Mouse (Mus musculus) midbrain, embryonic 13.5 days (tissue): Measurements from ENCODE around the gene Gorasp1. TPM values are rescaled to one million over a fixed set of nuclear protein-coding genes. Genes with fewer than 3 reads are reported as not detected.

Experiments used
- ATAC-seq: fragments of 200-750 bp; cut with Nextera tagmentation; 2 replicates; pipeline ENCODE4 v1.8.0; 2017; ENCODE audit warnings: mild to moderate bottlenecking, moderate TSS enrichment, moderate library complexity
- H3K27ac ChIP-seq: fragments of 300-500 bp; sonication (generic); 2 replicates; pipeline ENCODE4 v1.5.1; 2015; ENCODE audit warnings: inconsistent platforms, mild to moderate bottlenecking, moderate library complexity
- H3K27me3 ChIP-seq: fragments of 300-500 bp; sonication (generic); 2 replicates; pipeline ENCODE4 v1.6.1; 2015; ENCODE audit warnings: mild to moderate bottlenecking, inconsistent platforms
- H3K36me3 ChIP-seq: fragments of 300-500 bp; sonication (generic); 2 replicates; pipeline ENCODE4 v1.6.1; 2015; ENCODE audit warnings: mild to moderate bottlenecking, inconsistent platforms
- H3K4me1 ChIP-seq: fragments of 300-500 bp; sonication (generic); replicated peaks from 2 replicates; pipeline ENCODE4 v1.6.1; 2015; ENCODE audit warnings: inconsistent platforms
- H3K4me2 ChIP-seq: fragments of 300-500 bp; sonication (generic); replicated peaks from 2 replicates; pipeline ENCODE4 v1.6.1; 2015; ENCODE audit warnings: moderate library complexity, mild to moderate bottlenecking, inconsistent platforms
- H3K4me3 ChIP-seq: fragments of 300-500 bp; sonication (generic); replicated peaks from 2 replicates; pipeline ENCODE4 v1.5.1; 2015; ENCODE audit warnings: mild to moderate bottlenecking, inconsistent platforms
- H3K9ac ChIP-seq: fragments of 300-500 bp; sonication (generic); replicated peaks from 2 replicates; pipeline ENCODE4 v1.6.1; 2015; ENCODE audit warnings: mild to moderate bottlenecking, inconsistent platforms
- H3K9me3 ChIP-seq: fragments of 300-500 bp; sonication (generic); 2 replicates; pipeline ENCODE4 v1.6.1; 2016; ENCODE audit warnings: mild to moderate bottlenecking, inconsistent platforms
- WGBS: fragments of 180-500 bp; shearing (Covaris S2); methylation state at CpG from one replicate; pipeline ENCODE4 v1.1.7; 2015; 5-methylcytosine and 5-hydroxymethylcytosine counted together
- polyA plus RNA-seq: library from polyadenylated mRNA; unstranded; fragments of >200 nt; fragmentation: Nextera tagmentation; extraction: Ambion mirVana; gene quantifications from 2 replicates; pipeline ENCODE4 v1.2.1, GENCODE M21; 2015

The Gorasp1 gene
- polyA plus RNA-seq, 1 experiment from 2014 or later = 22.9 TPM

DNA sequence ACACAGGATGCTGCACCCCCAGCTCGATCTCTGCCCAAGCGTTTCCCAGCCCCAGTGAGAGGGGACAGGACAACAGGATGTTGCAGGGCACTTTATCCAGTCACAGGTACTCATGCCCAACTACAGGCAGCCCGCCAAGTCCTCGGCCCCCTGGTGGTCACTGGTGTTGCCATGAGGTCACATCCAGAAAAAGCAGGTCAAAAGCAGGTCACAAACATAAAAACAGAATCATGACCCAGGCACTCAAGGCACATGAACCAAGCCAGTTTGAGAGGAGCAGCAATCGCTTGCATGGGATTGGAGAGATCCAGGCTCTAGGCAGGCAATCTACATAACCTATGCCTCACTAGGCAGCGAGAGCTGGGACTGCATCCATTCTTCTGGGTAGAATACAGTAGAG lies 32.9 kb upstream of the Gorasp1 start:
- H3K27ac ChIP-seq = peak overlapping the region; percentile 21; the same call in 1 of the 2 replicates
- WGBS = 47% methylated on average over 6 of the region's 6 CpGs
- no peak overlapping the region for H3K4me3 ChIP-seq
- no peaks in the 10 kb centered on the region for H3K36me3 ChIP-seq
- H3K4me1 ChIP-seq = peaks cover 10% of the 10 kb centered on the region; the same call in 1 of the 2 replicates
- ATAC-seq = no peak; the same call in 1 of the 2 replicates
- H3K4me2 ChIP-seq = no peak overlapping the region
- H3K27me3 ChIP-seq = no peaks in the 10 kb centered on the region
- no peak overlapping the region for H3K9ac ChIP-seq
- no peaks in the 10 kb centered on the region for H3K9me3 ChIP-seq

DNA sequence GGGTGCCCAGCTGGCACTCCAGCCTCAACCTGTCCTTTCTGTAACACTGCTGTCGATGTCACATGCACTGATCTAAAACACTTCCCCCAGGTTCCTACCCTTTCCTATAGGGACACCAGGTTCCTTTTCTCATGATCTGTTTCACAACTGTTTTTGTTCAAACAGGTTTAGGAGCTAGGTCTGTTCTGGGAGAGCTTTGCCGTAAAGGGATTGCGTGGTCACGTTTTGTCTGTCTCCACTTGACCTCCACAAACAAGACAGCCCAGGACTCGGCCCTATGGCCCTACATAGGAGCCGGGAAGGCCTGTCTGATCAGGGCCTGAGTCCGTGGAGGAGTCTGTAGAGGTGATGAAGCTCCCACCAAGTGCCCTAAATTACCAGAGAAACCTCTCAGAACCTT lies 32.4 kb upstream of the Gorasp1 start:
- no peak for ATAC-seq
- WGBS = 78% methylated on average over 7 of the region's 7 CpGs
- Histone ChIP-seq H3K9ac (no peak overlapping the region), H3K4me3 (no peak overlapping the region), H3K27me3 (no peaks in the 10 kb centered on the region), H3K27ac (no peak overlapping the region), H3K36me3 (no peaks in the 10 kb centered on the region), H3K9me3 (no peaks in the 10 kb centered on the region), H3K4me1 (peaks cover 10% of the 10 kb centered on the region; the same call in 1 of the 2 replicates), H3K4me2 (no peak overlapping the region)

DNA sequence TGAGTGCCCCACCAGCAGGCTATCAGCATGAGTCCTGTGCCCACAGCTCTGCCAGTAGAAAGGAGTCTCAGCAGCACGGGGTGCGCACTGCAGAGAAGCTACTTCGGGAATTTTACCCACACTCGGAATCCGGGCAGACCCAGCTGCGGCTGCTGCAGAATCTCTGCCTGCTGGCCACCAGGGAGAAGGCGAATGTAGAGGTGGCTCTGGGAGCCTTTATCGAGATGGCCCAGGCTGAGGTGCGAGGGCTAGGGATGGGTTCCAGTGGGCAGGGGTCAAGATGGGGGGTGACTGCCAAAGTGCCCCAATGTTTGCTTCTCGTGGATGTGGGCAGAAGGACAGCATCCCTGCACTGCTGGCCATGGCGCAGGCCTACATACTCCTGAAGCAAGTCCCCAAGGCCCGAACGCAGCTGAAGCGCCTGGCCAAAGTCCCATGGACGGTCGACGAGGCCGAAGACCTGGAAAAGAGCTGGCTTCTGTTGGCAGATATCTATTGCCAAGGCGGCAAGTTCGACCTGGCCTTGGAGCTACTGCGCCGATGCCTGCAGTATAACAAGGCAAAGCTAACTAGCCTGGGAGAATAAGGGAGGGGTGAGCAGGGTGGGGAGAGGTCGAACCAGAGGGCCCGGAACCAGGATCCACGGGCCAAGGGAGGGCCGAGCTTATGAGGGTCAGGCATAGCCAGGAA lies 29.0 kb upstream of the Gorasp1 start:
- Histone ChIP-seq H3K9me3 (no peaks in the 10 kb centered on the region), H3K27ac (no peak overlapping the region), H3K4me3 (no peak overlapping the region), H3K27me3 (0 out of 2 replicates have a peak, but pooled peaks cover 4% of the 10 kb centered on the region), H3K9ac (no peak overlapping the region), H3K4me1 (peaks cover 15% of the 10 kb centered on the region; the same call in 1 of the 2 replicates), H3K36me3 (no peaks in the 10 kb centered on the region), H3K4me2 (no peak overlapping the region)
- ATAC-seq = no peak
- WGBS = 86% methylated on average over 26 of the region's 26 CpGs

DNA sequence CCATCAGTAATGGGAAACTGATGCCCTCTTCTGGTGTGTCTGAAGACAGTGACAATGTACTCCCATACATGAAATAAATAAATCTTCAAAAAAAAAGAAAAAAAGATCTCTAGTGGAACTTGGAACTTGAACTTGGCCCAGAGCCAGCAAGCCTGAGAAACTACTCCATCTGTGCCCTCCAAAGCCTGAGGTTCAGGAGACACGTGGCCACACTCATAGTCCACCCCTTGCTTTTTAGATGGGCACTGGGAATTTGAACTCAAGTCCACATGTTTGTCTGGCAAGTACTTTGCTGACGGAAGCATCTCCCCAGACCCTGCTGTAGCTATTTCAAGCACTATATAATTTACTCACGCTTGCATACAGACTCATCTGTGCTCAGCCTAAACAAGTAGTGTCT lies 27.8 kb upstream of the Gorasp1 start:
- Histone ChIP-seq H3K4me1 (0 out of 2 replicates have a peak, but pooled peaks cover 5% of the 10 kb centered on the region), H3K9ac (no peak overlapping the region), H3K4me3 (no peak overlapping the region), H3K36me3 (no peaks in the 10 kb centered on the region), H3K27me3 (0 out of 2 replicates have a peak, but pooled peaks cover 4% of the 10 kb centered on the region), H3K9me3 (no peaks in the 10 kb centered on the region), H3K4me2 (no peak overlapping the region), H3K27ac (no peak overlapping the region)
- no peak for ATAC-seq
- 79% methylated on average over 3 of the region's 3 CpGs for WGBS

DNA sequence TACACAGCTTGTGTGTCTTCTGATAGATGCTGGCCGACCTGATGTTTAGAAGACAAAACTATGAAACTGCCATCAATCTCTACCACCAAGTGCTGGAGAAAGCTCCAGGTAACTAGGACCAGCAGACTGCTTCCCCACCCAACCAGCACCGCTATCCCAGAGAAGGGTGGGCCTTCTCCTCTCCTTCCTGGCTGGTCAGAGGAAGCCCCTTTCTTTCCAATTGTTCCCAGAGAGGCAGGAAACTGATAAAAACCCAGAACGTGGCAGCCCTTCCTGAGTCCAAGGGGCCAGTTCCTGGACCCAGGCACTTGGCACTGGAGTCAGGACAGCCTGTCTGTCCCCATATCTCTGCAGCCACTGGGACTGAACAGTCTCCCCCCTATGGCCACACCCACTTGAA lies 26.8 kb upstream of the Gorasp1 start:
- Histone ChIP-seq H3K4me2 (no peak overlapping the region), H3K9ac (no peak overlapping the region), H3K4me3 (no peak overlapping the region), H3K27me3 (0 out of 2 replicates have a peak, but pooled peaks cover 4% of the 10 kb centered on the region), H3K27ac (no peak overlapping the region), H3K36me3 (no peaks in the 10 kb centered on the region), H3K9me3 (no peaks in the 10 kb centered on the region), H3K4me1 (0 out of 2 replicates have a peak, but pooled peaks cover 5% of the 10 kb centered on the region)
- WGBS = 79% methylated on average over 3 of the region's 3 CpGs
- no peak for ATAC-seq

DNA sequence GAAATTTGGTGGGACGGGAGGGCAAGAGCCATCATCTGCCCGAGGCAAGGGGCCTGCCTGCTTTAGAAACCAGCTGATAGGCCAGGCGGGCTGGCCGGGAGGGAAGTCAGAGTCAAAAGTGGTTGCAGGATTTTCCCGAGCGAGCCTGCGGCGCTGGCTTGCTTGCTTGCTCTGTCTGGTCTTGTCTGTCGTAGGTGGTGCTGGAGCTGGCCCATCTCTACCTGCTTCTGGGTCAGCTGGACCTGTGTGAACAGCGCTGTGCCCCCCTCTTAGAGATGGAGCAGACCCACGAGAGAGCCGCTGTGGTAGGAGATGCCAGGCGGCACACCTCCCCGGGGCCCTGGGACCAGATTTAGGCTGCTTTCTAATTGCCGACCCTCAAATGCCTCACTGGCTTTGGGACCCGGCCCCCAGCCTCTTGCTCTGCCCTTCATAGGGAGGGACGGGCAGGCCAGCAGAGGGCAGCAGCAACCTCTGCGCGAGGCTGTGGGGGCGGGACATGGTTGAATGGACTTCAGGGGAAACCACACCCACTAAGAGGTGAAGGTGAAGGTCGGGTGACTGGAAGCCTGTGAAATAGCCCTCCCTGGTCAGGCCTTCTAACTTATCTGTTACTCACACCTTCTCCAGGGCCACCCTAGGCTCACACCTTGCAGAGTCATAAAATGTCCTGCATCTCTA lies 25.8 kb upstream of the Gorasp1 start:
- WGBS = 11% methylated on average over 21 of the region's 21 CpGs
- H3K27me3 ChIP-seq = 0 out of 2 replicates have a peak, but pooled peaks cover 4% of the 10 kb centered on the region
- H3K4me2 ChIP-seq = peak overlapping the region; percentile 22; the same call in 1 of the 2 replicates
- 0 out of 2 replicates have a peak, but pooled peaks cover 5% of the 10 kb centered on the region for H3K4me1 ChIP-seq
- no peak overlapping the region for H3K27ac ChIP-seq
- no peak overlapping the region; the same call in 1 of the 2 replicates for H3K9ac ChIP-seq
- H3K4me3 ChIP-seq = no peak overlapping the region
- ATAC-seq = 0 out of 2 replicates have a peak, but pooled peaks have one; percentile 63
- no peaks in the 10 kb centered on the region for H3K36me3 ChIP-seq
- no peaks in the 10 kb centered on the region for H3K9me3 ChIP-seq

DNA sequence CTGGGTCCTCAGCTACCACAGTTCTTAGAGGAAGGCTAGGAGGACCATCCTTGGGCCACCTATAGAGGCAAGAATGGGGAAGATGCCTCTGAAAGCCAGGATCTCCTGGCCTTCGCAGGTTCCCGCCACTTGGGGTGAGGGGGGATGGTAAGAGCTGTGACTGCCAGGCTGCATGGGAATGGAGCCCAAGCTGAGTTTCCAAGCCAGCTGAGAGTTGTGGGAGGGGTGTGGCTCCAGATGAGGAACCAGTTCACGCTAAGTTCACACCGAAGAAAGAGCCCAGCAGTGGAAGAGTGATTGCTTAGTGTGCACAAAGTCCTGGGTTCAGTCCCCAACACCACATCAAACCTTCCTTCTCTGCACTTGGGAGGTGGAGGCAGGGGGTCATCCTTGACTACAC lies 24.9 kb upstream of the Gorasp1 start:
- Histone ChIP-seq H3K9ac (no peak overlapping the region), H3K36me3 (no peaks in the 10 kb centered on the region), H3K4me3 (no peak overlapping the region), H3K4me2 (no peak overlapping the region), H3K27ac (no peak overlapping the region), H3K9me3 (no peaks in the 10 kb centered on the region), H3K4me1 (0 out of 2 replicates have a peak, but pooled peaks cover 5% of the 10 kb centered on the region), H3K27me3 (0 out of 2 replicates have a peak, but pooled peaks cover 4% of the 10 kb centered on the region)
- WGBS = 91% methylated on average over 4 of the region's 4 CpGs
- no peak for ATAC-seq

DNA sequence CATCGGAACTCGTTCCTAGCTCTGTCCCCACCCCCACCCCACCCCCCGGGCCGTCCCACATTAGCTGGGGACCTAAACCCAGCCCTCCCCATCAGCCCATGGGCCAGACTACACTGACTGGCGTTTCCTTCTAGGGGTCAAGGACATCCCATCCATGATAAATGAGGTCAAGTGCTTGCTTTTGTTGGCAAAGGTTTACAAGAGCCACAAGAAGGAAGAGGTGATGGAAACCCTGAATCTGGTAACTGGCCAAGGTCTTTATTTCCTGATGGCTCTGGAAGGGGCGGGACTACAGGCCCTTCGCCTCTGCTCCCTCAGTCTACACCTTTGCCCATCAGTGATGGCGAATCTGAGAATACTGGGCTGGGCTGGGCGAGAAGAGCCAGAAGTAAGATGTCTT lies 21.5 kb upstream of the Gorasp1 start:
- 0 out of 2 replicates have a peak, but pooled peaks cover 4% of the 10 kb centered on the region for H3K27me3 ChIP-seq
- H3K9ac ChIP-seq = no peak overlapping the region
- H3K4me2 ChIP-seq = no peak overlapping the region
- no peak overlapping the region for H3K27ac ChIP-seq
- H3K36me3 ChIP-seq = no peaks in the 10 kb centered on the region
- WGBS = 83% methylated on average over 9 of the region's 9 CpGs
- ATAC-seq = no peak
- no peaks in the 10 kb centered on the region for H3K9me3 ChIP-seq
- no peak overlapping the region for H3K4me3 ChIP-seq
- H3K4me1 ChIP-seq = 0 out of 2 replicates have a peak, but pooled peaks cover 5% of the 10 kb centered on the region

DNA sequence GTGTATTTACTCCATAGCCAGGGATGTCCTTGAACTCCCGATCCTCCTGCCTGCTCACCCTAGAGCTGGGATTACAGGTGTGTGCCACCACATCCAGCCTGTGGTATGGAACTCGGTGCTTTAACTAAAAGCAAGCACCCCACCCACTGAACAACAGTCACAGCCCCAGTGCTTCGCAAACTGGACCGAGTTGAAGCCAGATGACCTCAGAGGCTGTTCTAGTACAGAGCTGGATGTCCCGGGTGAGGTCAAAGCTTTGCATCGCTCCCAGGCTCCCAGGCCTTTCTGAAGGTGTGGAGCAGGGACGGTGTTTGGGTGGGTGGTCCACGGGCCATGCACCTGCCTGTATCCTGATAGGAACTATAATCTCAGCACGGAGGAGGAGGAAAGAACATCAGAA lies 14.0 kb upstream of the Gorasp1 start:
- Histone ChIP-seq H3K36me3 (no peaks in the 10 kb centered on the region), H3K9me3 (no peaks in the 10 kb centered on the region), H3K4me1 (peaks cover 5% of the 10 kb centered on the region; the same call in 1 of the 2 replicates), H3K27ac (no peak overlapping the region), H3K9ac (no peak overlapping the region), H3K27me3 (no peaks in the 10 kb centered on the region), H3K4me3 (no peak overlapping the region), H3K4me2 (no peak overlapping the region)
- ATAC-seq = no peak
- whole genome bisulfite sequencing = 88% methylated on average over 9 of the region's 9 CpGs

DNA sequence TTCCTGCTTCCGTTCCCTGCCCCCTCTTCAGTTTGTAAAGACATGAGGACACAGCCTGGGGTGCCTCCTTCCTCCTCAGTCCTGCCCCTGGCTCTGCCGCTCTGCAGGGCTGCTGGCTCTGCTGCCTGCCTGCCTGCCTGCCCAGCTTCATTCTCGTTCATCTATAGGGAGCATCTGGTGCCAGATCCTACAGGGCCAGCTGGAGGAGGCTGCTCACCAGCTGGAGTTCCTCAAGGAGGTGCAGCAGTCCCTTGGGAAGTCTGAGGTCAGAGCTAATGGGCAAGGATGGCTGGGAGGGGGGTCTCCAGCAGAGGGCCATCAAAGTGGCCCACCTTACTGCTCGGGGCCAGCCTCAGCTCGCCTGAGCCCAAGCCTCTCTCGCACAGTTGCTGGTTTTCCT lies 13.1 kb upstream of the Gorasp1 start:
- H3K4me3 ChIP-seq = no peak overlapping the region
- no peak for ATAC-seq
- no peak overlapping the region for H3K4me2 ChIP-seq
- peaks cover 5% of the 10 kb centered on the region; the same call in 1 of the 2 replicates for H3K4me1 ChIP-seq
- H3K27ac ChIP-seq = no peak overlapping the region
- no peaks in the 10 kb centered on the region for H3K36me3 ChIP-seq
- peak overlapping the region; percentile 44; the same call in 1 of the 2 replicates for H3K9ac ChIP-seq
- H3K9me3 ChIP-seq = no peaks in the 10 kb centered on the region
- 47% methylated on average over 5 of the region's 6 CpGs for WGBS
- no peaks in the 10 kb centered on the region for H3K27me3 ChIP-seq

DNA sequence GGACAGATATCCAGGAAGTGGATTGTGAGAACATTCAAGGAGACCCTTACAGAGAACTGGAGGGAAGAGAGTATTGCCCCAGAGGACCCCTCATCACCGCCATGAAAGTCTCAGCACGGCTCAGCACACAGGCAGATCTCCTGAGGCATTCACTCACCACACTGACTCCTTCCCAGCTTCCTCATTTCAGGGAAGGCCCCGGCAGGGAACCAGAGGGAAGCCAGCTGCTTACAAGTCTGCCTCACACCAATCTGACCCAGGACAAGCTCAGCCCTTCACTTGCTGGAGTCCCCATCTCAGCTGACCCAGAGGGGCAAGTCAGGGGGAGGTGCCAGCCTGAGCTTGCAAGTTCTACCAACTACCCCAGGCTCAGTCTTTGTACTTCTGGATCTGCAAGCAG lies 11.4 kb upstream of the Gorasp1 start:
- ATAC-seq = no peak

More for the DNA sequence above, 11.4 kb upstream of the Gorasp1 start:
- H3K27ac ChIP-seq = no peak overlapping the region
- H3K4me2 ChIP-seq = no peak overlapping the region
- no peak overlapping the region for H3K4me3 ChIP-seq
- no peak overlapping the region for H3K9ac ChIP-seq
- no peaks in the 10 kb centered on the region for H3K27me3 ChIP-seq
- no peaks in the 10 kb centered on the region for H3K36me3 ChIP-seq
- WGBS = 69% methylated on average over 3 of the region's 3 CpGs
- peaks cover 5% of the 10 kb centered on the region; the same call in 1 of the 2 replicates for H3K4me1 ChIP-seq
- no peaks in the 10 kb centered on the region for H3K9me3 ChIP-seq
